Mouse (Mus musculus): Measurements from ENCODE around the gene Prrc2a.

GRCm38 (mm10) chr17:35152121-35152520, 12.6 kb downstream of the Prrc2a start:
- TF ChIP-seq CTCF (IDR thresholded peaks at IDR 0.05; ENCODE audit: low read depth) (no peak), EP300 (IDR thresholded peaks at IDR 0.05; ENCODE audit: low read depth) (no peak)

Measured in liver, embryonic 14.5 days (tissue).